Mouse (Mus musculus) urinary bladder, adult 2 months (tissue): ENCODE data around the gene Myh10. TPM values are rescaled to one million over a fixed set of nuclear protein-coding genes. Genes with fewer than 3 reads are reported as not detected.

Experiments used
- DNase-seq: peaks from one replicate; pipeline ENCODE4 v3.0.0; 2022; ENCODE audit warnings: low spot score
- polyA plus RNA-seq: library from polyadenylated mRNA; depleted of rRNA; stranded (reverse); fragments of >200 nt; gene quantifications from 2 replicates; pipeline ENCODE4 v1.2.3, GENCODE M21; 2012; rRNA removed

Gene Myh10
- polyA plus RNA-seq, result 66.5 and 73.5 TPM in 2 replicates

GRCm38 (mm10) chr11:68691321-68692009 lies at the start of gene Myh10:
TSS of gene Myh10 (plus strand) at chr11:68691559.
- peak; percentile 95 for DNase-seq

GRCm38 (mm10) chr11:68644781-68645180 lies 46.6 kb upstream of the Myh10 start:
- DNase-seq, result no peak

GRCm38 (mm10) chr11:68647808-68648207 lies 43.6 kb upstream of the Myh10 start:
- DNase-seq, result no peak

- DNase-seq, result no peak
Observed at GRCm38 (mm10) chr11:68648385-68649148, 42.8 kb upstream of the Myh10 start.

GRCm38 (mm10) chr11:68651518-68651917 lies 39.8 kb upstream of the Myh10 start:
- no peak for DNase-seq

GRCm38 (mm10) chr11:68655524-68655923 lies 35.8 kb upstream of the Myh10 start:
- DNase-seq, result no peak

GRCm38 (mm10) chr11:68656887-68657685 lies 34.3 kb upstream of the Myh10 start:
- DNase-seq, result no peak

GRCm38 (mm10) chr11:68657811-68658210 lies 33.5 kb upstream of the Myh10 start:
- no peak for DNase-seq

- no peak for DNase-seq
Observed at GRCm38 (mm10) chr11:68665331-68665730, 26.0 kb upstream of the Myh10 start.

- no peak for DNase-seq
Observed at GRCm38 (mm10) chr11:68666210-68666609, 25.1 kb upstream of the Myh10 start.

GRCm38 (mm10) chr11:68672270-68672970 lies 18.9 kb upstream of the Myh10 start:
- DNase-seq, result no peak

GRCm38 (mm10) chr11:68674071-68674470 lies 17.3 kb upstream of the Myh10 start:
- no peak for DNase-seq

GRCm38 (mm10) chr11:68674643-68675042 lies 16.7 kb upstream of the Myh10 start:
- DNase-seq, result no peak

- DNase-seq, result no peak
Observed at GRCm38 (mm10) chr11:68675274-68675673, 16.1 kb upstream of the Myh10 start.

- no peak for DNase-seq
Observed at GRCm38 (mm10) chr11:68681254-68681839, 10.0 kb upstream of the Myh10 start.

- no peak for DNase-seq
Observed at GRCm38 (mm10) chr11:68682136-68682806, 9.1 kb upstream of the Myh10 start.

GRCm38 (mm10) chr11:68686001-68686400 lies 5.4 kb upstream of the Myh10 start:
- no peak for DNase-seq

GRCm38 (mm10) chr11:68689304-68689703 lies 2.1 kb upstream of the Myh10 start:
- no peak for DNase-seq

- DNase-seq, result no peak
Observed at GRCm38 (mm10) chr11:68690465-68690864, 894 bp upstream of the Myh10 start.

GRCm38 (mm10) chr11:68692010-68692692 lies 792 bp downstream of the Myh10 start:
- no peak for DNase-seq
